Mouse (Mus musculus) cerebellum, adult 2 months (tissue): ENCODE results near the gene Wbp1l. TPM values are rescaled to one million over a fixed set of nuclear protein-coding genes. Genes with fewer than 3 reads are reported as not detected.
A peak's percentile ranks its signal among the peaks of the same experiment; 100 is the strongest.

Source experiments
- DNase-seq, 2 experiments: peaks; one replicate each; pipeline ENCODE4 v3.0.0; 2021
- H3K27ac ChIP-seq: fragments of 200-500 bp; 2 replicates; pipeline ENCODE4 v1.5.1; 2012; ENCODE audit warnings: low read length, control low read depth, inconsistent platforms; ENCODE audit not compliant: insufficient read depth
- H3K27me3 ChIP-seq: fragments of 200-500 bp; 2 replicates; pipeline ENCODE4 v1.6.1; 2012; ENCODE audit warnings: inconsistent platforms, mild to moderate bottlenecking, low read length, moderate library complexity; ENCODE audit not compliant: control insufficient read depth, insufficient read depth
- H3K4me1 ChIP-seq: fragments of 200-500 bp; 2 replicates; pipeline ENCODE4 v1.6.1; 2011; ENCODE audit warnings: low read length; ENCODE audit not compliant: control insufficient read depth, insufficient read depth
- H3K4me3 ChIP-seq: fragments of 200-500 bp; replicated peaks from 2 replicates; pipeline ENCODE3; 2011; ENCODE audit warnings: mild to moderate bottlenecking, low read depth, low read length, control low read depth; ENCODE audit not compliant: insufficient read depth
- CTCF ChIP-seq: fragments of 200-500 bp; IDR thresholded peaks from 2 replicates; pipeline ENCODE4 v1.5.1; 2011; ENCODE audit warnings: low read depth, mild to moderate bottlenecking, control low read depth, low read length, moderate library complexity, borderline replicate concordance; ENCODE audit not compliant: insufficient read depth
- POLR2A ChIP-seq: fragments of 200-500 bp; IDR thresholded peaks from 2 replicates; pipeline ENCODE4 v1.6.1; 2011; ENCODE audit warnings: low read length, control low read depth, borderline replicate concordance; ENCODE audit not compliant: insufficient read depth
- WGBS: fragments of 180-500 bp; shearing (Covaris S2); methylation state at CpG from one replicate; pipeline ENCODE4 v1.1.7; 2018; 5-methylcytosine and 5-hydroxymethylcytosine counted together
- polyA plus RNA-seq: library from polyadenylated mRNA; depleted of rRNA; stranded (reverse); fragments of >200 nt; gene quantifications from 2 replicates; pipeline ENCODE4 v1.2.3, GENCODE M21; 2012

Wbp1l gene
- polyA plus RNA-seq, 1 experiment, result 28.3 TPM

DNA sequence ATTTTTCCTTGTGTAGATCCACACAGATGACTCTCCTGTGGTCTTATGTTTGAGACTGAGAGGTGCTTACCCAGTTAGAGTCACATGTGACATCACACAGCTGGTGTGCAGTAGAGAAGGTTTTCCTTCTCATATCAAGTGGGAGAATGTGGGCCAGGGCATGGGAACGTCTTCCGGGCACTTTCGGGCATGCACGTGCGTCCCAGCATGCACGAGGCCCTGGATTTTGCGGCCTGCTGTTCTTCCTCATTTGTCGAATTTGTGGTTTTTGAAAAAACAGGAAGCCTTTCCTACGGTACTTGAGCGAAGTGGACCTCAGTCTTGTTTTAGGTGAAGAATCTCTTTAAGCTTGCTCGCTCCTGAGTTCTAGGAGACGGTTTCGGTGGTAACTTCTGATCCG lies 49.7 kb downstream of the Wbp1l start:
- peaks cover 26% of the 10 kb centered on the region for H3K4me1 ChIP-seq
- no peak overlapping the region for H3K27ac ChIP-seq
- TF ChIP-seq CTCF, result no peak
- TF ChIP-seq POLR2A, result no peak
- DNase-seq, result no peak
- 95% methylated on average over 14 of the region's 14 CpGs for WGBS
- no peak overlapping the region for H3K4me3 ChIP-seq
- no peaks in the 10 kb centered on the region for H3K27me3 ChIP-seq

DNA sequence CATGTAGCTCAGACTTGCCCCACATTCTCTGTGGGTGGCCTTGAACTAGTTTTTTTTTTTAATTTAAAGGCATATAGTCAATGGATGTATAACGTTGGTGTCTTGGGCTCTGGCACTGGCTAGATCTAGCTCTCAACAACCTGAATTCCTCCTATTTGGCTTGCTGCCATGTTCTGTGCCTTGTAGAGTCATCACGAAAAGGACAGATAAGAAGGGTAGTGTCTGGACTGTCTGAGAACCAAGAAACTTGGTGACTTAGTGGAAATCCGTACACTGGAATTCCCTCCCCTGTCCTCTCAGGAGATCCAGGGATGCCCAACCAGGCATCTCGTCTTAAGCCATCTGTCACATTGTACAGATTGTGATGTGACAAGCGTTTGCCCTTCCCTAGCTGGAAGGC lies 54.3 kb downstream of the Wbp1l start:
- Histone ChIP-seq H3K4me1 (no peaks in the 10 kb centered on the region), H3K4me3 (no peak overlapping the region), H3K27me3 (no peaks in the 10 kb centered on the region), H3K27ac (no peak overlapping the region)
- no peak for DNase-seq
- no peak for TF ChIP-seq CTCF
- TF ChIP-seq POLR2A, result no peak
- WGBS, result 31% methylated on average over 5 of the region's 5 CpGs

DNA sequence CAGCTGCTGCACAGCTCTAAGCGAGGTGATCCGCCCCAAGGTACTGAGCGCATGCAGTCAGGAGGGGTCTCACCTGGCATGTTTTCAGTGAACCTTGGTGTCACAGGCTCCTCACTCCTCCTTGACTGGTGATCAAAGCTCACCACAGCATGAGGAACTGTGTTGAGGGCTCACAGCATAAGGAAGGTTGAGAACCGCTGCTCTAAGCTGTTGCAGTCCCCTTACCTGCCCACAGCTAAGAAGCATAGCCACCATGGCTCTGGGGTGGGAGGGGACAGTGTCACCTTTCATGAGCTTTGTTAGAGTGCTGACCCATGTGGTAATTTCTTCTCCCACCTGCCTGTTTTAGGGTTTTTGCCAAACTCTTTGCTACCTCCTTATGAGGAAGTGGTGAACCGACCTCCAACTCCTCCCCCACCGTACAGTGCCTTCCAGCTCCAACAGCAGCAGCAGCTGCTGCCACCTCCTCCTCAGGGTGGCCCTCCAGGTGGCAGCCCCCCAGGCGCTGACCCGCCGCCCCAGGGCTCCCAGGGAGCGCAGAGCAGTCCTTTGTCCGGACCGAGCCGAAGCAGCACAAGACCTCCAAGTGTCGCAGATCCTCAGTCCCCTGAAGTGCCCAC lies 54.8 kb downstream of the Wbp1l start:
- H3K4me1 ChIP-seq, result no peaks in the 10 kb centered on the region
- H3K4me3 ChIP-seq, result no peak overlapping the region
- no peaks in the 10 kb centered on the region for H3K27me3 ChIP-seq
- TF ChIP-seq POLR2A (no peak), CTCF (no peak)
- DNase-seq, result no peak
- 84% methylated on average over 14 of the region's 14 CpGs for WGBS
- H3K27ac ChIP-seq, result no peak overlapping the region

DNA sequence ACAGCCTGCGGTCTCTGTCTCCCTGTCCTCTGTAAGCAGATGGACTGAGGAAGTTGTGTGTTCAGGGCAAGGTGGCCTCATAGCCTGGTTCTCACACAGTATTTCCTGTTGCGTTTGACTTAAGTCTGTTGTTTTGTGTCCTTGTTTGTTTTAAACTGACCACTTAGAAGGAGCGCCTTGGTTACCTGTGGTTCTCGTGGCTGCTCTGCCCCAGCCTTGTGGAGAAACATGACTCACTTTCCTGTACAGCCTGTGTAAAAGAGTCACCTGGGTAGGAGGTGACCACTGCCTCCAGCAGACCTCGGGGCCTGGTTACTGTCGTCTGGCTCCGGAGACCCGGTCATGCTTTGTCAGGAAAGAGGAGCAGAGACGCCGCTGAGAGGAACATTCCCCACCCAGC lies 56.7 kb downstream of the Wbp1l start:
- 93% methylated on average over 10 of the region's 10 CpGs for WGBS
- no peak overlapping the region for H3K27ac ChIP-seq
- no peaks in the 10 kb centered on the region for H3K4me1 ChIP-seq
- H3K4me3 ChIP-seq, result no peak overlapping the region
- DNase-seq, result no peak
- H3K27me3 ChIP-seq, result no peaks in the 10 kb centered on the region
- no peak for TF ChIP-seq CTCF
- no peak for TF ChIP-seq POLR2A

DNA sequence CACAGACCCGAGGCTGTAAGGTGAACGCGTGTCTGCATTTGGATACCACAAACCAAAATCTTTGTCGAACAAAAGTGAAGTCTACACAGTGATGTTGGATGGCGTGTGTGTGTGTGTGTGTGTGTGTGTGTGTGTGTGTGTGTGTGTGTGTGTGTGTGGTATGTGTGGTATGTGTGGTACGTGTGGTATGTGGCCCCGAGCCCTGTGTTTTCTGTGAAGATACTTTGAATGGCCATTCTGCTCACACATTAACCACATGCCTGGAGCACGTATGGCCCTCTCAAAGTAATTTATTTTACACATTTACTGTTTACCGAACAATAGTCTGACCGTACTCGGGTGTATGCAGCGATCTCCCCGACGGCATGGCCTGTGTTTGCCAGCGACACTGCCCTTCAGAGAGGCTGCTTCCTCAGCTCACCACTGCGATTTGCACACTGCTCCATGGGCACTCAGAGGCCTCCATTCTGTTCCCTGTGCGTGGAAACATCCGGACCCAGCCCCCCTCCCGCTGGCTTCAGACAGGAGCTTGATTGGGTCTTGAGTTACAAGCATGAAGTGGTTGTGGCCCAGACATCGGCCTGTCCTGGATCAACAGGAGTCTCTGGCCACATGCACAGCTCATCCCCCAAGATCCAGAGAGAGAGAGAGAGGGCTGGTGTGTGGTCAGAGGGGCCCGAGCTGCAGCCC lies 57.4 kb downstream of the Wbp1l start:
- TF ChIP-seq POLR2A, result no peak
- TF ChIP-seq CTCF, result no peak

DNA sequence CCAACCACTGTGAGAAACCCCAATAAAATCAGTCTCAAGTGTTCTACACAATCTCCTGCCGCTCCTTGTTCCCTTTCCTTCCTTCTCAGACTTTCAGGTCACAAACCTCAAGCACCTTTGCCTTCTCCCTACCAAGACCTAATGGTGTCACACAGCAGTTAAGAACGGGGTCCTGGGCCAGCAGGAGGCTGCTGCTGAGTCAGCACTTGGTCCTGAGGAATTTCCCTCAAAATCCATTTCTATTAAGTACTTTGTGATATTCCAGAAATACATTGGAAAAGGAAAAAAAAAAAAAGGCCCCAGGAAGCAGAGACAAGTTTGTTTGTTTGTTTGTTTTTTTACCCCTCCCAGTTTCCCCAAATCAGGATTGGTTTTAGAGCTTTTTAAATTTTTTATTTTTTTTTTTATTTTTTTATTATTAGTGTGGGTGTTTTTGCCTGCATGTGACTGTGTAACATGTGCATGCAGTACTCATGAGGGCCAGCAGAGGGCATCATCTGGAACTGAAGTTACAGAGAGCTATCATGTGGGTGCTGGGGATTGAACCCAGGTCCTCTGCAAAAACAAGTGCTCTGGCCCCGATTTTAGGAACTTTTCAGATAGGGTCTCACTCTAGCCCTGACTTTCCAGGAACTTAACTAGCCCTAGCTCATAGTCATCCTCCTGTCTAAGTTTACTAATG lies 58.6 kb downstream of the Wbp1l start:
- 97% methylated on average over 3 of the region's 3 CpGs for WGBS
- H3K27ac ChIP-seq, result no peak overlapping the region

More for the DNA sequence above, 57.4 kb downstream of the Wbp1l start:
- Histone ChIP-seq H3K4me3 (no peak overlapping the region), H3K4me1 (no peaks in the 10 kb centered on the region), H3K27ac (no peak overlapping the region), H3K27me3 (no peaks in the 10 kb centered on the region)
- 92% methylated on average over 21 of the region's 21 CpGs for WGBS
- no peak for DNase-seq

DNA sequence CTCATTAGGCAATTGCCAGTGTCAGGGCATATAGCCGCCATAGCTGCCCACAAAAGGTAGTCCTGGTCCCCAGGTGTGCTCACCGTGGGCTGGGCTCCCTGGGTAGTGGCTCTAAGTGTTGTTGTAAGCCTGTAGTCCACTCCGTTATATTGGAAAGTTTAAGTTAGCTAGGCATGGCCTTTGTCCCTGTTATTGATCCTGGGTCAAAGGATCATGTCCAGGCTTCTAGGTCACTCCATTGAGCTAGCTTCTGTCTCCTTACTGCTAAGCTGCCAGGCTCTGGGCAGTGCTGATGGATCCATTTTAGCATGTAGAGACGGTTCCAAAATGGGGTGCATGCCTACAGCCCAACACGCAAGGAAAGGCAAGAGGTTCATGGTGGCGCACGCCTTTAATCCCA lies 59.5 kb downstream of the Wbp1l start:
- TF ChIP-seq CTCF (no peak), POLR2A (no peak)
- Histone ChIP-seq H3K4me3 (no peak overlapping the region), H3K4me1 (no peaks in the 10 kb centered on the region), H3K27me3 (no peaks in the 10 kb centered on the region), H3K27ac (no peak overlapping the region)
- DNase-seq, result no peak
- WGBS, result 95% methylated on average over 7 of the region's 7 CpGs

More for the DNA sequence above, 58.6 kb downstream of the Wbp1l start:
- 0 out of 2 replicates have a peak, but pooled peaks have one; percentile 32 for TF ChIP-seq CTCF
- no peak for TF ChIP-seq POLR2A
- no peaks in the 10 kb centered on the region for H3K27me3 ChIP-seq
- no peaks in the 10 kb centered on the region for H3K4me1 ChIP-seq
- no peak overlapping the region for H3K4me3 ChIP-seq
- no peak for DNase-seq
